Mouse (Mus musculus): ENCODE data around the gene Cryz. TPM values are rescaled to one million over a fixed set of nuclear protein-coding genes. Genes with fewer than 3 reads are reported as not detected.
"Not testable (repeated sequence)": the region's sequence is repeated elsewhere in the genome, so short reads cannot be mapped to it uniquely, and the experiment has no call there.

Cryz gene
- polyA plus RNA-seq, 1 experiment from 2014 or later, result 13.7 TPM

- H3K4me2 ChIP-seq (ENCODE audit: low read depth, low read length), result no peak overlapping the region
- H3K36me3 ChIP-seq (ENCODE audit: control insufficient read depth, insufficient read depth, low read length), result no peaks in the 10 kb centered on the region
- no peak overlapping the region for H3K4me3 ChIP-seq (ENCODE audit: low read depth, low read length)
- H3K9ac ChIP-seq (ENCODE audit: low read depth, low read length), result no peak overlapping the region
- H3K27ac ChIP-seq (replicated peaks; ENCODE audit: low read depth, low read length), result no peak overlapping the region
- DNase-seq (ENCODE audit: low spot score), result no peak
- H3K27me3 ChIP-seq (replicated peaks; ENCODE audit: control insufficient read depth, insufficient read depth, low read length), result no peaks in the 10 kb centered on the region
- H3K9me3 ChIP-seq (ENCODE audit: control insufficient read depth, low read length), result no peaks in the 10 kb centered on the region
- no peaks in the 10 kb centered on the region for H3K4me1 ChIP-seq (ENCODE audit: control insufficient read depth, insufficient read depth, low read length)
- peak; percentile 57 for ATAC-seq (ENCODE audit: low read depth)
Measured at GRCm38 (mm10) chr3:154628284-154628683, 31.8 kb downstream of the Cryz start.

- H3K9ac ChIP-seq (ENCODE audit: low read depth, low read length); H3K4me3 ChIP-seq (ENCODE audit: low read depth, low read length); H3K9me3 ChIP-seq (ENCODE audit: control insufficient read depth, low read length); H3K36me3 ChIP-seq (ENCODE audit: control insufficient read depth, insufficient read depth, low read length); DNase-seq (ENCODE audit: low spot score); H3K27me3 ChIP-seq (replicated peaks; ENCODE audit: control insufficient read depth, insufficient read depth, low read length); H3K27ac ChIP-seq (replicated peaks; ENCODE audit: low read depth, low read length); H3K4me2 ChIP-seq (ENCODE audit: low read depth, low read length); ATAC-seq (ENCODE audit: low read depth); H3K4me1 ChIP-seq (ENCODE audit: control insufficient read depth, insufficient read depth, low read length): not testable (repeated sequence)
- 83% methylated on average over 2 of the region's 2 CpGs for WGBS
Measured at GRCm38 (mm10) chr3:154631281-154631680, 34.8 kb downstream of the Cryz start.

GRCm38 (mm10) chr3:154633091-154633490, 36.6 kb downstream of the Cryz start:
- Histone ChIP-seq H3K4me2 (ENCODE audit: low read depth, low read length) (no peak overlapping the region), H3K9me3 (ENCODE audit: control insufficient read depth, low read length) (no peaks in the 10 kb centered on the region), H3K4me3 (ENCODE audit: low read depth, low read length) (no peak overlapping the region), H3K27ac (replicated peaks; ENCODE audit: low read depth, low read length) (no peak overlapping the region), H3K9ac (ENCODE audit: low read depth, low read length) (no peak overlapping the region), H3K27me3 (replicated peaks; ENCODE audit: control insufficient read depth, insufficient read depth, low read length) (no peaks in the 10 kb centered on the region), H3K36me3 (ENCODE audit: control insufficient read depth, insufficient read depth, low read length) (no peaks in the 10 kb centered on the region), H3K4me1 (ENCODE audit: control insufficient read depth, insufficient read depth, low read length) (no peaks in the 10 kb centered on the region)
- WGBS, result 81% methylated on average over 5 of the region's 5 CpGs
- DNase-seq (ENCODE audit: low spot score) (no peak), ATAC-seq (ENCODE audit: low read depth) (no peak)

GRCm38 (mm10) chr3:154646638-154647442, 50.3 kb downstream of the Cryz start:
- ATAC-seq (ENCODE audit: low read depth) (0 out of 2 replicates have a peak, but pooled peaks have one; percentile 33), DNase-seq (ENCODE audit: low spot score) (peak; percentile 41)
- Histone ChIP-seq H3K4me2 (ENCODE audit: low read depth, low read length) (peak overlapping the region; percentile 38), H3K9me3 (ENCODE audit: control insufficient read depth, low read length) (no peaks in the 10 kb centered on the region), H3K27me3 (replicated peaks; ENCODE audit: control insufficient read depth, insufficient read depth, low read length) (no peaks in the 10 kb centered on the region), H3K4me3 (ENCODE audit: low read depth, low read length) (peak overlapping the region; percentile 13), H3K9ac (ENCODE audit: low read depth, low read length) (no peak overlapping the region), H3K27ac (replicated peaks; ENCODE audit: low read depth, low read length) (no peak overlapping the region), H3K4me1 (ENCODE audit: control insufficient read depth, insufficient read depth, low read length) (no peaks in the 10 kb centered on the region), H3K36me3 (ENCODE audit: control insufficient read depth, insufficient read depth, low read length) (no peaks in the 10 kb centered on the region)
- WGBS, result 51% methylated on average over 29 of the region's 29 CpGs

GRCm38 (mm10) chr3:154647443-154647780, 50.9 kb downstream of the Cryz start:
- ATAC-seq (ENCODE audit: low read depth) (no peak), DNase-seq (ENCODE audit: low spot score) (no peak)
- no peak overlapping the region for H3K27ac ChIP-seq (replicated peaks; ENCODE audit: low read depth, low read length)
- WGBS, result 62% methylated on average over 7 of the region's 7 CpGs
- H3K4me3 ChIP-seq (ENCODE audit: low read depth, low read length), result peak overlapping the region; percentile 13; the same call in 1 of the 2 replicates
- no peak overlapping the region for H3K9ac ChIP-seq (ENCODE audit: low read depth, low read length)
- peak overlapping the region; percentile 38 for H3K4me2 ChIP-seq (ENCODE audit: low read depth, low read length)
- no peaks in the 10 kb centered on the region for H3K36me3 ChIP-seq (ENCODE audit: control insufficient read depth, insufficient read depth, low read length)
- no peaks in the 10 kb centered on the region for H3K4me1 ChIP-seq (ENCODE audit: control insufficient read depth, insufficient read depth, low read length)
- H3K9me3 ChIP-seq (ENCODE audit: control insufficient read depth, low read length), result no peaks in the 10 kb centered on the region
- 0 out of 2 replicates have a peak, but pooled peaks cover 2% of the 10 kb centered on the region for H3K27me3 ChIP-seq (replicated peaks; ENCODE audit: control insufficient read depth, insufficient read depth, low read length)

- DNase-seq (ENCODE audit: low spot score) (no peak), ATAC-seq (ENCODE audit: low read depth) (no peak)
- Histone ChIP-seq H3K9ac (ENCODE audit: low read depth, low read length) (no peak overlapping the region), H3K36me3 (ENCODE audit: control insufficient read depth, insufficient read depth, low read length) (no peaks in the 10 kb centered on the region), H3K9me3 (ENCODE audit: control insufficient read depth, low read length) (no peaks in the 10 kb centered on the region), H3K4me1 (ENCODE audit: control insufficient read depth, insufficient read depth, low read length) (no peaks in the 10 kb centered on the region), H3K4me3 (ENCODE audit: low read depth, low read length) (no peak overlapping the region), H3K27me3 (replicated peaks; ENCODE audit: control insufficient read depth, insufficient read depth, low read length) (0 out of 2 replicates have a peak, but pooled peaks cover 5% of the 10 kb centered on the region), H3K4me2 (ENCODE audit: low read depth, low read length) (no peak overlapping the region), H3K27ac (replicated peaks; ENCODE audit: low read depth, low read length) (no peak overlapping the region)
- 51% methylated on average over 20 of the region's 20 CpGs for WGBS
Measured at GRCm38 (mm10) chr3:154649411-154650285, 53.1 kb downstream of the Cryz start.

GRCm38 (mm10) chr3:154651192-154651821, 54.8 kb downstream of the Cryz start:
- no peak for DNase-seq (ENCODE audit: low spot score)
- Histone ChIP-seq H3K4me3 (ENCODE audit: low read depth, low read length) (no peak overlapping the region), H3K36me3 (ENCODE audit: control insufficient read depth, insufficient read depth, low read length) (no peaks in the 10 kb centered on the region), H3K9ac (ENCODE audit: low read depth, low read length) (no peak overlapping the region), H3K27me3 (replicated peaks; ENCODE audit: control insufficient read depth, insufficient read depth, low read length) (0 out of 2 replicates have a peak, but pooled peaks cover 5% of the 10 kb centered on the region), H3K27ac (replicated peaks; ENCODE audit: low read depth, low read length) (no peak overlapping the region), H3K4me2 (ENCODE audit: low read depth, low read length) (no peak overlapping the region), H3K4me1 (ENCODE audit: control insufficient read depth, insufficient read depth, low read length) (no peaks in the 10 kb centered on the region), H3K9me3 (ENCODE audit: control insufficient read depth, low read length) (no peaks in the 10 kb centered on the region)
- ATAC-seq (ENCODE audit: low read depth), result no peak
- WGBS, result 77% methylated on average over 10 of the region's 10 CpGs

- ATAC-seq (ENCODE audit: low read depth), result peak; percentile 72; the same call in 1 of the 2 replicates
- Histone ChIP-seq H3K27me3 (replicated peaks; ENCODE audit: control insufficient read depth, insufficient read depth, low read length) (0 out of 2 replicates have a peak, but pooled peaks cover 5% of the 10 kb centered on the region), H3K27ac (replicated peaks; ENCODE audit: low read depth, low read length) (no peak overlapping the region), H3K4me3 (ENCODE audit: low read depth, low read length) (no peak overlapping the region), H3K9ac (ENCODE audit: low read depth, low read length) (no peak overlapping the region), H3K36me3 (ENCODE audit: control insufficient read depth, insufficient read depth, low read length) (no peaks in the 10 kb centered on the region), H3K4me2 (ENCODE audit: low read depth, low read length) (no peak overlapping the region), H3K4me1 (ENCODE audit: control insufficient read depth, insufficient read depth, low read length) (no peaks in the 10 kb centered on the region), H3K9me3 (ENCODE audit: control insufficient read depth, low read length) (no peaks in the 10 kb centered on the region)
- 42% methylated on average over 24 of the region's 24 CpGs for WGBS
- DNase-seq (ENCODE audit: low spot score), result peak; percentile 41
Measured at GRCm38 (mm10) chr3:154652581-154653420, 56.3 kb downstream of the Cryz start.
